Mouse (Mus musculus): Measurements from ENCODE around the gene Ascc1. TPM values are rescaled to one million over a fixed set of nuclear protein-coding genes. Genes with fewer than 3 reads are reported as not detected.
A peak's percentile ranks its signal among the peaks of the same experiment; 100 is the strongest.

Gene Ascc1
- 10 to 100 TPM; 20.5 to 23.1 TPM for total RNA-seq (2021)

GRCm38 (mm10) chr10:60002673-60003212 lies at the start of gene Ascc1, which contains the start of gene Anapc16:
Ascc1 (plus strand) TSS chr10:60002805.
Anapc16 (minus strand) TSS chr10:60003135.
- DNase-seq (ENCODE audit: low spot score): peak; percentile 93
- intact Hi-C loops (cut with DNase I): loop anchor here (5.0 kb wide), 1 partner anchor 65 kb away; no protein-coding TSS in a partner anchor

GRCm38 (mm10) chr10:59953564-59954039 lies 49.0 kb upstream of the Ascc1 start:
- no peak for DNase-seq (ENCODE audit: low spot score)
- intact Hi-C loops (cut with DNase I): loop anchor here (5.0 kb wide), 1 partner anchor 34 kb away; no protein-coding TSS in a partner anchor

GRCm38 (mm10) chr10:59956681-59957080 lies 45.9 kb upstream of the Ascc1 start:
- no peak for DNase-seq (ENCODE audit: low spot score)
- intact Hi-C loops (cut with DNase I): no loop called here

- intact Hi-C loops (cut with DNase I): no loop called here
- DNase-seq (ENCODE audit: low spot score): peak; percentile 74
Observed at GRCm38 (mm10) chr10:59957171-59958149, 45.1 kb upstream of the Ascc1 start.

GRCm38 (mm10) chr10:59958458-59958857 lies 44.1 kb upstream of the Ascc1 start:
- intact Hi-C loops (cut with DNase I): no loop called here
- no peak for DNase-seq (ENCODE audit: low spot score)

- intact Hi-C loops (cut with DNase I): no loop called here
- DNase-seq (ENCODE audit: low spot score): no peak
Observed at GRCm38 (mm10) chr10:59959517-59959916, 43.1 kb upstream of the Ascc1 start.

- intact Hi-C loops (cut with DNase I): no loop called here
Observed at GRCm38 (mm10) chr10:59963609-59964008, 39.0 kb upstream of the Ascc1 start.

GRCm38 (mm10) chr10:59964504-59965361 lies 37.9 kb upstream of the Ascc1 start:
- no peak for DNase-seq (ENCODE audit: low spot score)
- intact Hi-C loops (cut with DNase I): no loop called here

More at GRCm38 (mm10) chr10:59963609-59964008, 39.0 kb upstream of the Ascc1 start:
- no peak for DNase-seq (ENCODE audit: low spot score)

- DNase-seq (ENCODE audit: low spot score): no peak
- intact Hi-C loops (cut with DNase I): no loop called here
Observed at GRCm38 (mm10) chr10:59965362-59965695, 37.3 kb upstream of the Ascc1 start.

- DNase-seq (ENCODE audit: low spot score): no peak
- intact Hi-C loops (cut with DNase I): no loop called here
Observed at GRCm38 (mm10) chr10:59965788-59966187, 36.8 kb upstream of the Ascc1 start.

- no peak for DNase-seq (ENCODE audit: low spot score)
- intact Hi-C loops (cut with DNase I): no loop called here
Observed at GRCm38 (mm10) chr10:59966743-59967142, 35.9 kb upstream of the Ascc1 start.

- peak; percentile 55 for DNase-seq (ENCODE audit: low spot score)
- intact Hi-C loops (cut with DNase I): no loop called here
Observed at GRCm38 (mm10) chr10:59967309-59967942, 35.2 kb upstream of the Ascc1 start.

GRCm38 (mm10) chr10:59969821-59970449 lies 32.7 kb upstream of the Ascc1 start:
- peak; percentile 83 for DNase-seq (ENCODE audit: low spot score)
- intact Hi-C loops (cut with DNase I): loop anchor here (1.0 kb wide), 1 partner anchor 19 kb away; the partner anchor contains the start of gene Ddit4

- intact Hi-C loops (cut with DNase I): loop anchor here (1.0 kb wide), 1 partner anchor 19 kb away; the partner anchor contains the start of gene Ddit4
- DNase-seq (ENCODE audit: low spot score): peak; percentile 57
Observed at GRCm38 (mm10) chr10:59970450-59971062, 32.0 kb upstream of the Ascc1 start.

GRCm38 (mm10) chr10:59971813-59972212 lies 30.8 kb upstream of the Ascc1 start:
- no peak for DNase-seq (ENCODE audit: low spot score)
- intact Hi-C loops (cut with DNase I): no loop called here

- intact Hi-C loops (cut with DNase I): no loop called here
Observed at GRCm38 (mm10) chr10:59972534-59972933, 30.1 kb upstream of the Ascc1 start.

GRCm38 (mm10) chr10:59972999-59973398 lies 29.6 kb upstream of the Ascc1 start:
- intact Hi-C loops (cut with DNase I): no loop called here
- no peak for DNase-seq (ENCODE audit: low spot score)

More at GRCm38 (mm10) chr10:59972534-59972933, 30.1 kb upstream of the Ascc1 start:
- peak; percentile 77 for DNase-seq (ENCODE audit: low spot score)

- intact Hi-C loops (cut with DNase I): no loop called here
- no peak for DNase-seq (ENCODE audit: low spot score)
Observed at GRCm38 (mm10) chr10:59973400-59973799, 29.2 kb upstream of the Ascc1 start.
